Comparison of ENCODE assay signal across 8 mouse cellular contexts in genomic region chr14:36937080-36937878, GRCm38 (mm10). TPM values are rescaled to one million over a fixed set of nuclear protein-coding genes. Genes with fewer than 3 reads are reported as not detected.
DNase-seq lines count a peak whose midpoint lies in the region; ATAC-seq and TF ChIP-seq lines count a peak whose summit lies in the region.

No protein-coding gene starts in this region.

- TF ChIP-seq CTCF in lung, postnatal 0 days (IDR thresholded peaks at IDR 0.05) = peak; percentile 81

- peak; percentile 21 to 41 for DNase-seq in adrenal gland, postnatal 36 days
- no peak for DNase-seq in adrenal gland, adult 8-10 months
- DNase-seq in neural tube, embryonic 11.5 days (ENCODE audit: low spot score) = peak; percentile 28
- DNase-seq in neural tube, embryonic 10.5 days (ENCODE audit: extremely low spot score, low spot score) = no peak
- peak; percentile 42 for DNase-seq in cerebellum, adult 9-10 months
- peak; percentile 30 to 41 for DNase-seq in heart, postnatal 36 days
- peak; percentile 78 for DNase-seq in lung, postnatal 0 days (ENCODE audit: low spot score)
- peak; percentile 73 for DNase-seq in retina, postnatal 1 day

- TF ChIP-seq EP300 in lung, postnatal 0 days (IDR thresholded peaks at IDR 0.05) = 0 out of 2 replicates have a peak, but pooled peaks have one; percentile 29

- H3K27me3 ChIP-seq in neural tube, embryonic 11.5 days (ENCODE audit: control insufficient read depth, insufficient read depth, low read length) = no peaks in the 10 kb centered on the region
- no peaks in the 10 kb centered on the region for H3K27me3 ChIP-seq in lung, postnatal 0 days (replicated peaks; ENCODE audit: insufficient read depth, low read length)

- no peaks in the 10 kb centered on the region; the same call in 1 of the 2 replicates for H3K36me3 ChIP-seq in neural tube, embryonic 11.5 days (ENCODE audit: control insufficient read depth, insufficient read depth, low read length)
- H3K36me3 ChIP-seq in lung, postnatal 0 days (ENCODE audit: insufficient read depth, low read length) = 0 out of 2 replicates have a peak, but pooled peaks cover 6% of the 10 kb centered on the region

- H3K4me3 ChIP-seq in neural tube, embryonic 11.5 days (ENCODE audit: low read depth, low read length) = no peak overlapping the region
- H3K4me3 ChIP-seq in lung, postnatal 0 days (ENCODE audit: low read depth, low read length) = no peak overlapping the region

- H3K4me2 ChIP-seq in neural tube, embryonic 11.5 days (ENCODE audit: low read depth) = no peak overlapping the region
- no peak overlapping the region for H3K4me2 ChIP-seq in lung, postnatal 0 days (replicated peaks; ENCODE audit: low read depth, low read length)

- no peak overlapping the region for H3K27ac ChIP-seq in neural tube, embryonic 11.5 days (ENCODE audit: low read depth, low read length)
- no peak overlapping the region for H3K27ac ChIP-seq in lung, postnatal 0 days (ENCODE audit: low read length)

- no peak overlapping the region for H3K9ac ChIP-seq in neural tube, embryonic 11.5 days (ENCODE audit: low read length)
- no peak overlapping the region for H3K9ac ChIP-seq in lung, postnatal 0 days (replicated peaks; ENCODE audit: low read depth)

- 76% methylated on average over 7 of the region's 7 CpGs for WGBS in neural tube, embryonic 11.5 days
- WGBS in lung, postnatal 0 days = 69% methylated on average over 7 of the region's 7 CpGs

- no peak for ATAC-seq in neural tube, embryonic 11.5 days (ENCODE audit: insufficient read depth, low FRiP score, low TSS enrichment)
- ATAC-seq in lung, postnatal 0 days = no peak; the same call in 1 of the 2 replicates

- intact Hi-C loops in heart, postnatal 36 days (cut with DNase I) = loop anchor here (1.0 to 5.0 kb wide), 3 partner anchors 32 to 95 kb away; partner anchors contain the start of gene Ccser2

- no peaks in the 10 kb centered on the region for H3K4me1 ChIP-seq in neural tube, embryonic 11.5 days (ENCODE audit: control insufficient read depth, insufficient read depth, low read length)
- no peaks in the 10 kb centered on the region for H3K4me1 ChIP-seq in lung, postnatal 0 days (ENCODE audit: insufficient read depth, low read depth, low read length)

- no peaks in the 10 kb centered on the region for H3K9me3 ChIP-seq in neural tube, embryonic 11.5 days (ENCODE audit: control insufficient read depth, low read length)
- H3K9me3 ChIP-seq in lung, postnatal 0 days (ENCODE audit: low read length) = no peaks in the 10 kb centered on the region

RNA-seq across cellular contexts. Expression of gene Ccser2, which starts 31.3 kb away (rescaled TPM):
- 10 to 100 TPM; 32.2 to 40.0 TPM for total RNA-seq in adrenal gland, postnatal 36 days (2021)
- 10 to 100 TPM; 31.2 to 48.5 (median 38.6) TPM for total RNA-seq in adrenal gland, adult 8-10 months (2022)
- polyA plus RNA-seq in neural tube, embryonic 11.5 days (2014; fragmentation: Nextera tagmentation; extraction: Ambion mirVana) = 46.1 and 50.9 TPM in 2 replicates
- 100 to 1,000 TPM; 120 to 125 TPM for total RNA-seq in heart, postnatal 36 days (2021)
- polyA plus RNA-seq in lung, postnatal 0 days (2015; fragmentation: Nextera tagmentation; extraction: Ambion mirVana) = 48.0 and 56.3 TPM in 2 replicates

Comparison
In these comparisons a context has a peak if more than half of its experiments do, and no peak if none do; other contexts are left out.
1. DNase-seq: peak in adrenal gland, postnatal 36 days (2 of 2), neural tube, embryonic 11.5 days (single experiment), cerebellum, adult 9-10 months (single experiment), heart, postnatal 36 days (2 of 2), lung, postnatal 0 days (single experiment) and retina, postnatal 1 day (single experiment); none in adrenal gland, adult 8-10 months (single experiment) and neural tube, embryonic 10.5 days (single experiment).